Mouse (Mus musculus) stomach, embryonic 14.5 days (tissue): ENCODE measurements around the gene Ppfibp1. TPM values are rescaled to one million over a fixed set of nuclear protein-coding genes. Genes with fewer than 3 reads are reported as not detected.

Experiments
- ATAC-seq: fragments of 200-750 bp; cut with Nextera tagmentation; 2 replicates; pipeline ENCODE4 v1.8.0; 2017; ENCODE audit warnings: low read depth, moderate TSS enrichment; ENCODE audit not compliant: insufficient number of reproducible peaks, insufficient read depth, low FRiP score
- H3K27ac ChIP-seq: fragments of 300-500 bp; sonication (generic); 2 replicates; pipeline ENCODE4 v1.5.1; 2014; ENCODE audit warnings: mild to moderate bottlenecking, low read length, moderate library complexity, mixed read lengths
- H3K27me3 ChIP-seq: fragments of 300-500 bp; sonication (generic); 2 replicates; pipeline ENCODE4 v1.6.1; 2014; ENCODE audit warnings: low read length, control low read depth, mixed read lengths; ENCODE audit not compliant: control insufficient read depth, insufficient read depth
- H3K36me3 ChIP-seq: fragments of 300-500 bp; sonication (generic); 2 replicates; pipeline ENCODE4 v1.6.1; 2014; ENCODE audit warnings: mild to moderate bottlenecking, control low read depth, low read length, moderate library complexity, mixed read lengths; ENCODE audit not compliant: control insufficient read depth, insufficient read depth
- H3K4me1 ChIP-seq: fragments of 300-500 bp; sonication (generic); 2 replicates; pipeline ENCODE4 v1.6.1; 2014; ENCODE audit warnings: low read length, control low read depth, mixed read lengths; ENCODE audit not compliant: control insufficient read depth, insufficient read depth
- H3K4me2 ChIP-seq: fragments of 300-500 bp; sonication (generic); replicated peaks from 2 replicates; pipeline ENCODE4 v1.6.1; 2014; ENCODE audit warnings: low read depth, low read length, control low read depth
- H3K4me3 ChIP-seq: fragments of 300-500 bp; sonication (generic); 2 replicates; pipeline ENCODE4 v1.5.1; 2014; ENCODE audit warnings: low read depth, low read length, control low read depth
- H3K9ac ChIP-seq: fragments of 300-500 bp; sonication (generic); replicated peaks from 2 replicates; pipeline ENCODE4 v1.6.1; 2014; ENCODE audit warnings: low read depth, mild to moderate bottlenecking, control low read depth, low read length, moderate library complexity, mixed read lengths
- H3K9me3 ChIP-seq: fragments of 300-500 bp; sonication (generic); 2 replicates; pipeline ENCODE4 v1.6.1; 2016; ENCODE audit warnings: low read depth, low read length, control low read depth; ENCODE audit not compliant: control insufficient read depth
- WGBS: fragments of 180-500 bp; shearing (Covaris S2); extraction: QIAGEN DNeasy Blood & Tissue Kit; methylation state at CpG from one replicate; pipeline ENCODE4 v1.1.7; 2014; 5-methylcytosine and 5-hydroxymethylcytosine counted together
- polyA plus RNA-seq: library from polyadenylated mRNA; unstranded; fragments of >200 nt; fragmentation: Nextera tagmentation; extraction: Ambion mirVana; gene quantifications from 2 replicates; pipeline ENCODE4 v1.2.1, GENCODE M21; 2014

The Ppfibp1 gene
- polyA plus RNA-seq, 1 experiment from 2014 or later = 41.9 TPM

DNA sequence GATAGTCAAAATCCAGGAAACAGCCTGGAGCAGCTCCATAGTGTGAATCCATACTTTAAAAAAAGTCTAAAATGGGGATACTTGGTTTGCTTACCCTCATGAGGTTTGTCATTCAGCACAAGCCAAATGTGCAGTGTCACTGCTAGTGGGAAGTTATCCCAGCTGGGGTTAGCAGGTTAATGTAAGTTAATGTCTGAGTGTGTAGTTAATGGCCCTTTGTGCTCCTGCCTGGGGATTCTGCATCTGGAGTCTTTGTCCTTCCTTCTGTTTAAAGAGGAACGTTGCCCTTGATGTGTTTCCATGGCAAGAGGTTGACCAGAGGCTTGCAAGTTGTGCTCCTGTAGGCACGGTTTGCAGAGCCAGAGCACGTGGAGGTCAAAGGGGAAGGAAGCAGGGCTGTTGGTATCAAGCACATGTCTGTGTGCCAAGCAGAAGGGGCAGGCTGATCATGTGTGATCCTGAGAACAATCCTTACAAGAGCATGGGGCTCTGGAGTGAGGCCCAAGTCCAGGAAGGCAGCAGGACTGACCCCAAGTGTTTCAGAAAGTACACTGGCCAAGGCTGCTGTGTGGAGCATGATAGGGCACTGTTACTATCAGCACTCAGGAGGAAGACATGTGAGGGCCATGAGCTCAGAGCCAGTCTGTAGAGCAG, 24.7 kb downstream of the Ppfibp1 start:
- WGBS = 16% methylated on average over 3 of the region's 3 CpGs
- no peak overlapping the region for H3K4me3 ChIP-seq
- H3K36me3 ChIP-seq = no peaks in the 10 kb centered on the region
- H3K4me2 ChIP-seq = no peak overlapping the region
- no peak overlapping the region for H3K9ac ChIP-seq
- H3K9me3 ChIP-seq = no peaks in the 10 kb centered on the region
- H3K27ac ChIP-seq = peak overlapping the region; percentile 36
- H3K27me3 ChIP-seq = no peaks in the 10 kb centered on the region
- peaks cover 20% of the 10 kb centered on the region; the same call in 1 of the 2 replicates for H3K4me1 ChIP-seq
- no peak for ATAC-seq

DNA sequence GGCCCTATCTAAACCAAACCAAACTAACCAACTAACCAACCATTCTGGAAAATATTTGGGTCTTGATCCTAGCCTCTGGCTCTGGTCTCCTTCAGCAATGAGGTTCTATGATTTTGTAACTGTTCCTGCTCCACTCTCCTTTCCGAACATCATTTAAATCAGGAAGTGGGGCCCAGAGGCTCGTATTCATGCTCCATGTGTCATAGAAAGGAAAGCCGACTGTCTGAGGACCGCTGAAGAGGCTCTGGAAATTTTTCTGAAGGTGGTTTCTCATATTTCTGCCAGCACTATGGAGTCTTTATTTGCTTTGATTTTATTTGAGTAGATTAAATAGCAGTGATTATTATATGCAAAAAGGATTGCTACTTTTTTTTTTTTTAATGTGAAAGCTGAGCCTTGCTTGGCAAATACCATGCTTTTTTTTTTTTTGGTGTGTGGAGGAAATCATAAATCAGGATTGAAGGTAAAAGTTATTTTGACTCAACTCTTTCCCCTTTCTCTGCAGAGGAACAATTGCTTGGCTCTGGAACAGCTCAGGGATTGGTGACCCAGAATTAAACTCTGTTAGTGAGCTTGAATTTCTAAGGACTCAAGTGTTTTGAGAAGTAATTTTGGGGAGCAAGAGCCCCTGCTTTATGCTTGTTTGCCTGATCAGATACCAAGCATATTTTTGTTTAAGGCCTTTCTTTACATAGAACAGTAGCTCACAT, 25.4 kb downstream of the Ppfibp1 start:
- Histone ChIP-seq H3K4me2 (no peak overlapping the region), H3K27ac (peak overlapping the region; percentile 29)
- no peak for ATAC-seq

DNA sequence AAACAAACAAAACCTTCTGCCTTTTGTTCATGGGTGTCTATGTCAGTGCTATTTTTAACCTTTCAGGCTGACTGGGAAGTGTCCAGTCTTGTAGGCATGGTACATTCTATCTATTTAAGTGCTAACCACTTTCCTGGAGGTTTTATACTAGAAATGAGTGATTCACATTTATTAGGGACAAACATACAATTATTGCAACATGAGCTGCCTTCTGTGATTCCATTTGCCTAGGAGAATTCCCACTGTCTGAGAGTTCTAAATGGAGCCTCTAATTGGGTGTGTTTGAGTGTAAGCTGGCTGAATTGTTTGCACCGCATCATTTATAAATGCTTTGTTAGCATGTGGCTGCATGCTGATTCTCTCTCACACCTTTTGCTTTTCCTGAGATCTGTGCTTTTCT, 27.5 kb downstream of the Ppfibp1 start:
- WGBS = 88% methylated on average over 1 of the region's 1 CpGs
- no peak for ATAC-seq
- Histone ChIP-seq H3K4me1 (peaks cover 17% of the 10 kb centered on the region; the same call in 1 of the 2 replicates), H3K4me2 (no peak overlapping the region), H3K27me3 (no peaks in the 10 kb centered on the region), H3K9ac (no peak overlapping the region), H3K36me3 (no peaks in the 10 kb centered on the region), H3K27ac (no peak overlapping the region), H3K4me3 (no peak overlapping the region), H3K9me3 (no peaks in the 10 kb centered on the region)

More for the DNA sequence above, 25.4 kb downstream of the Ppfibp1 start:
- no peaks in the 10 kb centered on the region for H3K27me3 ChIP-seq
- no peaks in the 10 kb centered on the region for H3K9me3 ChIP-seq
- H3K9ac ChIP-seq = no peak overlapping the region
- no peak overlapping the region for H3K4me3 ChIP-seq
- H3K4me1 ChIP-seq = peaks cover 20% of the 10 kb centered on the region; the same call in 1 of the 2 replicates
- 26% methylated on average over 4 of the region's 4 CpGs for WGBS
- no peaks in the 10 kb centered on the region for H3K36me3 ChIP-seq

GRCm38 (mm10) chr6:146917396-146917795, 29.1 kb downstream of the Ppfibp1 start:
- 83% methylated on average over 3 of the region's 3 CpGs for WGBS

GRCm38 (mm10) chr6:146918341-146918740, 30.1 kb downstream of the Ppfibp1 start:
- Histone ChIP-seq H3K27me3 (no peaks in the 10 kb centered on the region), H3K9ac (no peak overlapping the region), H3K4me2 (no peak overlapping the region), H3K4me3 (no peak overlapping the region), H3K4me1 (peaks cover 7% of the 10 kb centered on the region; the same call in 1 of the 2 replicates), H3K36me3 (no peaks in the 10 kb centered on the region), H3K9me3 (no peaks in the 10 kb centered on the region), H3K27ac (no peak overlapping the region)
- ATAC-seq = no peak
- WGBS = 90% methylated on average over 6 of the region's 6 CpGs

More at GRCm38 (mm10) chr6:146917396-146917795, 29.1 kb downstream of the Ppfibp1 start:
- Histone ChIP-seq H3K9me3 (no peaks in the 10 kb centered on the region), H3K27ac (no peak overlapping the region), H3K9ac (no peak overlapping the region), H3K4me3 (no peak overlapping the region), H3K4me1 (peaks cover 12% of the 10 kb centered on the region; the same call in 1 of the 2 replicates), H3K36me3 (no peaks in the 10 kb centered on the region), H3K4me2 (no peak overlapping the region), H3K27me3 (no peaks in the 10 kb centered on the region)
- ATAC-seq = no peak

DNA sequence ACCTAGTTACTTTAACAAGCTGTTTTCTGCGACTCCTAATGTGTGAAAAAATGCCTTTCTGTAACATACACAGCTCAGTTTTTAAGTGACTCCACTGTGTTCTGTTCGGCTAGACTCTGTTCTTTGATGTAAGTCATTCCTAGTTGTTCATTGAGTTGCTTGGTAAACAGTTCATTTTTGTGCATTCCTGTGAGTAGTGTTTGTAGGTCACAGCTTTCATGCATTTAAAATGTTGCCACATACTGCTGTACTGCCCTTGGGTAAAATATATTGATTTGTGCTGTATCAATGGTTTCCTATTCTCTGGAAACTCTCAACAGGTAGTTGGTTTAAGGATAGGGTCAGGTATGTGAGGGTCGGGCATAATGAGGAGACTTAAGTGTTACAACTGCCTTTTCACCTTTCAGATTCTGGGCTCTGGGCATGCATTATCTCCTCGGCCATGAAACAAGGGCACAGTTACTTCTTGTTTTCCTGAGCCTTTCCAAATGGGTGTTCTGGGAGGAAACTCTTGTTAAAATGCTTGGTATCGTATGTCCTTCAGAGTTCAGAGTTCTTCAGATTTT, 38.2 kb downstream of the Ppfibp1 start:
- no peak for ATAC-seq
- no peaks in the 10 kb centered on the region for H3K9me3 ChIP-seq
- H3K4me1 ChIP-seq = peaks cover 11% of the 10 kb centered on the region; the same call in 1 of the 2 replicates
- 68% methylated on average over 5 of the region's 5 CpGs for WGBS
- H3K27me3 ChIP-seq = no peaks in the 10 kb centered on the region
- H3K4me2 ChIP-seq = no peak overlapping the region
- no peak overlapping the region for H3K27ac ChIP-seq
- no peaks in the 10 kb centered on the region for H3K36me3 ChIP-seq
- H3K9ac ChIP-seq = no peak overlapping the region
- no peak overlapping the region for H3K4me3 ChIP-seq

DNA sequence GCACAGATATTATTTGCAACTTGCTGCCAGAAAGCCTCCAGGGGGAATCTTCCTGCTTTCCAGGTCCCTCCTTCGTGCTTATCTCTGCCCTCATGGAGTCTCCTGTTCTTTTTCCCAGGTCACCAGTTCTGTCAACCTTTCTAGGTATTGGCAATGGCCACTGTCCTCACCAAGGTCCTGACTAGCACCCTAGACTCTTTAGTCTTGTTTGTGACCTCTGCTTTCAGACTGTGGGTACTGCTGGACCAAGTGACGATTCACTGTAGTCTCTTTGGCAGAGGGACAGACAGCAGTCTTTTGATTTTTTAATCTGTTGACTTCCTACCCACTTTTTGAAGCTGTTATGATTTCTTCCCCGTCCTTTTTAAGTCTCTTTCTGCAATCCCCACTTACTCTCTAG, 39.8 kb downstream of the Ppfibp1 start:
- no peak overlapping the region for H3K9ac ChIP-seq
- WGBS = 42% methylated on average over 3 of the region's 3 CpGs
- no peak overlapping the region for H3K4me2 ChIP-seq
- H3K27me3 ChIP-seq = no peaks in the 10 kb centered on the region
- ATAC-seq = no peak
- peak overlapping the region; percentile 10; the same call in 1 of the 2 replicates for H3K27ac ChIP-seq
- H3K9me3 ChIP-seq = no peaks in the 10 kb centered on the region
- H3K4me3 ChIP-seq = no peak overlapping the region
- H3K4me1 ChIP-seq = peaks cover 14% of the 10 kb centered on the region; the same call in 1 of the 2 replicates
- no peaks in the 10 kb centered on the region for H3K36me3 ChIP-seq

DNA sequence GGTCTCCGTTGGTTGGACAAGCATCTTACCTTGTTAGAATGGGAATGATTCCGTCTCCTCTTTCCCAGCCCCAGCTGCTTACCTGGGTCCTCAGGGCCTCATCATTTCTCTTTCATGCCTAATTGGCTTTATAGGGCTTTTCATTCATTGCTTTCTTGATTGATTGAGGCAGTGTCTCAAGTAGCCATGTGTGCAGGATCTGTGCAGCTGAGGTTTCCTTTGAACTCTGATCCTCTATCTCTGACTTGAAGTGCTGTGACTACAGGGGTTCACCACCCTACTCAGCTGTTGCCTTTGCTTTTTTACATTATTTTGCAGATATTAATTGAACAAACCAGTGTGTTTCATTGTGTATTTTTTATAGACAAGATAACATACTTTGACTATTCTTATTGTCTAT, 40.7 kb downstream of the Ppfibp1 start:
- no peak overlapping the region for H3K27ac ChIP-seq
- H3K9me3 ChIP-seq = no peaks in the 10 kb centered on the region
- H3K27me3 ChIP-seq = no peaks in the 10 kb centered on the region
- no peak overlapping the region for H3K4me2 ChIP-seq
- peaks cover 14% of the 10 kb centered on the region; the same call in 1 of the 2 replicates for H3K4me1 ChIP-seq
- no peak for ATAC-seq
- WGBS = 84% methylated on average over 2 of the region's 2 CpGs
- no peak overlapping the region for H3K9ac ChIP-seq
- H3K36me3 ChIP-seq = no peaks in the 10 kb centered on the region
- H3K4me3 ChIP-seq = no peak overlapping the region
